Mouse (Mus musculus): ENCODE data around the gene Rnf38.

The Rnf38 gene

GRCm38 (mm10) chr4:44224141-44224540 lies 9.4 kb downstream of the Rnf38 start:
- DNase-seq (ENCODE audit: low spot score) = no peak

GRCm38 (mm10) chr4:44223444-44223843 lies 10.1 kb downstream of the Rnf38 start:
- DNase-seq (ENCODE audit: low spot score) = no peak

GRCm38 (mm10) chr4:44216797-44217442 lies 16.7 kb downstream of the Rnf38 start:
- no peak for DNase-seq (ENCODE audit: low spot score)

GRCm38 (mm10) chr4:44199968-44200367 lies 33.6 kb downstream of the Rnf38 start:
- DNase-seq (ENCODE audit: low spot score) = peak; percentile 13

- no peak for DNase-seq (ENCODE audit: low spot score)
These were observed 46.2 kb downstream of the Rnf38 start for GRCm38 (mm10) chr4:44187431-44187830.

- DNase-seq (ENCODE audit: low spot score) = no peak
These were observed 49.7 kb downstream of the Rnf38 start for GRCm38 (mm10) chr4:44183862-44184261.

GRCm38 (mm10) chr4:44179748-44180147 lies 53.8 kb downstream of the Rnf38 start:
- DNase-seq (ENCODE audit: low spot score) = no peak

- DNase-seq (ENCODE audit: low spot score) = peak; percentile 30
These were observed 60.4 kb downstream of the Rnf38 start for GRCm38 (mm10) chr4:44173177-44173576.

- DNase-seq (ENCODE audit: low spot score) = no peak
These were observed 60.9 kb downstream of the Rnf38 start for GRCm38 (mm10) chr4:44172676-44173075.

GRCm38 (mm10) chr4:44169884-44170283 lies 63.7 kb downstream of the Rnf38 start:
- DNase-seq (ENCODE audit: low spot score) = no peak

GRCm38 (mm10) chr4:44168816-44169215 lies 64.8 kb downstream of the Rnf38 start:
- DNase-seq (ENCODE audit: low spot score) = no peak

GRCm38 (mm10) chr4:44168231-44168647 lies 65.3 kb downstream of the Rnf38 start:
- peak; percentile 42 for DNase-seq (ENCODE audit: low spot score)

GRCm38 (mm10) chr4:44167397-44168121 lies 66.0 kb downstream of the Rnf38 start:
- DNase-seq (ENCODE audit: low spot score) = peak; percentile 15

GRCm38 (mm10) chr4:44166702-44167396 lies 66.7 kb downstream of the Rnf38 start:
- no peak for DNase-seq (ENCODE audit: low spot score)

- no peak for DNase-seq (ENCODE audit: low spot score)
These were observed 69.0 kb downstream of the Rnf38 start for GRCm38 (mm10) chr4:44164621-44165020.

- DNase-seq (ENCODE audit: low spot score) = no peak
These were observed 70.6 kb downstream of the Rnf38 start for GRCm38 (mm10) chr4:44163034-44163433.

GRCm38 (mm10) chr4:44160990-44161689 lies 72.4 kb downstream of the Rnf38 start:
- no peak for DNase-seq (ENCODE audit: low spot score)

GRCm38 (mm10) chr4:44159839-44160238 lies 73.8 kb downstream of the Rnf38 start:
- no peak for DNase-seq (ENCODE audit: low spot score)

GRCm38 (mm10) chr4:44156481-44156880 lies 77.1 kb downstream of the Rnf38 start:
- DNase-seq (ENCODE audit: low spot score) = no peak

- DNase-seq (ENCODE audit: low spot score) = no peak
These were observed 78.7 kb downstream of the Rnf38 start for GRCm38 (mm10) chr4:44154884-44155283.

GRCm38 (mm10) chr4:44152904-44153303 lies 80.7 kb downstream of the Rnf38 start:
- DNase-seq (ENCODE audit: low spot score) = no peak

- no peak for DNase-seq (ENCODE audit: low spot score)
These were observed 106.8 kb downstream of the Rnf38 start for GRCm38 (mm10) chr4:44126805-44127204.
